Mouse (Mus musculus): Measurements from ENCODE around the gene Gtse1.

GRCm38 (mm10) chr15:85811535-85812277 is 47.8 kb upstream of the Gtse1 start, which contains the start of gene Cdpf1:
- TF ChIP-seq GATA1 (IDR thresholded peaks at IDR 0.05; ENCODE audit: low read length) (no peak), TAL1 (IDR thresholded peaks at IDR 0.05; ENCODE audit: low read length) (no peak)
